Mouse (Mus musculus): ENCODE measurements around the gene Kdm5a.
A peak's percentile ranks its signal among the peaks of the same experiment; 100 is the strongest.

Gene Kdm5a

GRCm38 (mm10) chr6:120442171-120442749 is 78.3 kb downstream of the Kdm5a start:
- DNase-seq: no peak

DNA sequence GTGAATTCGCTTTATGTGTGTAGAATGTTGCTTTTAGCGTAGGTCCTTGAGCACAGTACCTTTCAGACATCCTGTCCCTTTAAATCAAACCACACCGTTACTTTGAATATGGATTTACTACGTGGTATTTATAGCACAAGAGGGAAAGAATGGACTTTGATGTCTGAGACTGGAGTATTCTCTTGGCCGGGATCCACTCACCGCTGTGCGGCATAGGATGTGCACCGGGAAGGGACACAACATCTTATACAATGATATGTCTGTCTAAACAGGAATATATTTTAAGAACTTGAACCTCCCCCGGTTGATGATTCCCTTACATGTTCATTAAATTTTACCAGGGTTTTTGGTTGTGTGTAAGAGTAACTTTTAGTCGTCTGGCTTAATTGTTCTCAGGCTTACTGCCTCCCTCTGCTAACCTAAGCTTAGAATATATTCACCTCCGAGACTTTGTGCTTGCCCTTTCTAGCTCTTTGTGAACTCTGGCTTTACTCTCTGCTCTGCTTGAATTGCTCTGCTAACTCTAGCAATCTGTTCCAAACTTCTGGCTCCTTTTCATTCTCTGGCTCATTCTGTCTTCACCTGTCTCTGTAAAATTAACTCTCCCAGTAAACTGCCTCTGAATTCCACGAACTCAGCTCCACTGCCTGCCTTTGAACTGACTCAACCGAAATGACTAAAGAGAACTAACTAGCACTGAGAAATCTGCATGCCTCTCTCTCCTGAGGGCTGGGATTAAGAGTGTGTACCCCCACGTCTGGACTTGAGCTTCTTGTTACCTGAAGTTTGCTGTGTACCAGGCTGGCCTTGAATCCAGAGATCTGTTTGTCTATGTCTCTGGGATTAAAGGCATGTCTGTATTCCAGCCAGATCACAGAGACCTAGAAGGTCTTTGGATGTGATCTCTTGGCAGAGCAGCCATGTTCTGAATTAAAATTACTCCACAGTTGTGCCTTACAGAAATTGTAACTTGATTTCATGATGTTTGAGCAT is 79.7 kb downstream of the Kdm5a start:
- DNase-seq: no peak

DNA sequence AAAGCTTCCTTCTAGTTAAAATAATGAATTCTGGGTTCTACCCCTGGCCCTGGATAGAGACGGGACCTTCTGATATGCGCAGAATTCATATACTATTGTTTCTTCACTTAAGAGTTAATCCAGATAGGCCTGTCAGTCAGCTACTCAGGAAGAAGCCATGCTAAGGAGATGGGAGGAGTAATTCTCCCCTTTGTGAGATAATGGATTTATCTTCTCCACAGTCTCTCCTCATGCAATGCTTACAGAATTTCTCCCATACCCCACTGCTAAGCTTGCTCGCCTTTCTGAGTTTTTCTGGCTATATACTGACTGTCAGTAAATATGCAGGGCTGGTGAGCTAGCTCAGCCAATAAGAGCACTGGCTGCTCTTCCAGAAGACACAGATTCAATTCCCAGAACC is 86.3 kb downstream of the Kdm5a start:
- no peak for DNase-seq

- DNase-seq: no peak
Observed at GRCm38 (mm10) chr6:120452384-120453102, 88.6 kb downstream of the Kdm5a start.

GRCm38 (mm10) chr6:120453103-120453445 is 89.2 kb downstream of the Kdm5a start:
- DNase-seq: no peak

- DNase-seq: no peak
Observed at GRCm38 (mm10) chr6:120453556-120453955, 89.6 kb downstream of the Kdm5a start.

DNA sequence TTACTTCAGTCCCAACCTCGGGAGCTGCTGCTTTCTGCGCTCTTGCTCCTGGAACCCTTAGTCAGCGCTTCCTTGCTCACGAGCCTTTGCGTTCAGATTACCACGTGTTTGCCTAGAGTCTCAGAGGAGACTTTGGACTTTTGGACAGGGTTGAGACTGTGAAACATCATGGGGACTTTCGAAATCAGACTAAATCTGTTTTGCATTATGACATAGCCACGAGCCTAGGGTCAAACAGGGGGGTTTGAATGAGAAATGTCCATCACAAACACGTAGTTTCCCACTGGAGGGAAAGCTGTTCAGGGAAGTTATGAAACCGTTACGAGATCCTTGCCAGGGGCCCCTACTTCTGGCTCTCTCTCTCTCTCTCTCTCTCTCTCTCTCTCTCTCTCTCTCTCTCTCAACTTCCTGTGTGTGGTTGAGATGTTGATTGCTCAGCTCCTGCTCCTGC is 90.7 kb downstream of the Kdm5a start:
- DNase-seq: no peak

DNA sequence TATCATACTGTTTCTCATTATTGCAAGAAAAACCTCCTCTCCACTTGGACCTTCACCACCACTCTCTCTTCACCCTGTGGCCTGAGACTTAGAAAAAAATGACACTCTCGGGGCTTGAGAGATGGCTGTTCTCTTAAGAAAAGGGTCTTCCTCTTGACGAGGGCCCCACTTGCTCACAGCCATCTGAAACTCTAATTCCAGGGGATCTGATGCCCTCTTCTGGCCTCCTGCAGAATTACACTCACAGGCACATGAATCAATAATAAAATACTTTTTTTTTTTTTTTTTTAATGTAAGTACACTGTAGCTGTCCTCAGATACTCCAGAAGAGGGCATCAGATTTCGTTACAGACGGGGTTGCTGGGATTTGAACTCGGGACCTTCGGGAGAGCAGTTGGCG is 93.2 kb downstream of the Kdm5a start:
- DNase-seq: no peak

- no peak for DNase-seq
Observed at GRCm38 (mm10) chr6:120457751-120458150, 93.8 kb downstream of the Kdm5a start.

DNA sequence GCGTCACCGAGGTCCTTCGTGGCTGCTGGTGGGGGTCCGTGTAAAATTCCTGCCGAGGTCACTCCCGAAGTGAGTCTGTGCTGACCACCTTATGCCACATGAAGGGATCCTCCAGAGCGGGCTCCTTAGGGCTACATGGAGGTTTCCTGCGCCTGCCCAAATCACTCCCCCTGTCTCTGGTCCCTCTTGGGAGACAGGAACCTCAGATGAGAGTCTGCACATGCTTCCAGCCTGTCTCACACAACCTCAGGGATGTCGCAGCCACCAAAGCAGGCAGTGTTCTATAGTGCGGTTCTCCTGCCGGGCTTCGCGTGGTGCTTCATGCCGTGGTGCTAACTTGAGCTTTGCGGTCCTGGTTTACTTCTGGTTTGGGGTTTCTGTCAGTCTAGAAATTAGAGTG is 97.3 kb downstream of the Kdm5a start:
- no peak for DNase-seq

GRCm38 (mm10) chr6:120462251-120462650 is 98.3 kb downstream of the Kdm5a start:
- no peak for DNase-seq

DNA sequence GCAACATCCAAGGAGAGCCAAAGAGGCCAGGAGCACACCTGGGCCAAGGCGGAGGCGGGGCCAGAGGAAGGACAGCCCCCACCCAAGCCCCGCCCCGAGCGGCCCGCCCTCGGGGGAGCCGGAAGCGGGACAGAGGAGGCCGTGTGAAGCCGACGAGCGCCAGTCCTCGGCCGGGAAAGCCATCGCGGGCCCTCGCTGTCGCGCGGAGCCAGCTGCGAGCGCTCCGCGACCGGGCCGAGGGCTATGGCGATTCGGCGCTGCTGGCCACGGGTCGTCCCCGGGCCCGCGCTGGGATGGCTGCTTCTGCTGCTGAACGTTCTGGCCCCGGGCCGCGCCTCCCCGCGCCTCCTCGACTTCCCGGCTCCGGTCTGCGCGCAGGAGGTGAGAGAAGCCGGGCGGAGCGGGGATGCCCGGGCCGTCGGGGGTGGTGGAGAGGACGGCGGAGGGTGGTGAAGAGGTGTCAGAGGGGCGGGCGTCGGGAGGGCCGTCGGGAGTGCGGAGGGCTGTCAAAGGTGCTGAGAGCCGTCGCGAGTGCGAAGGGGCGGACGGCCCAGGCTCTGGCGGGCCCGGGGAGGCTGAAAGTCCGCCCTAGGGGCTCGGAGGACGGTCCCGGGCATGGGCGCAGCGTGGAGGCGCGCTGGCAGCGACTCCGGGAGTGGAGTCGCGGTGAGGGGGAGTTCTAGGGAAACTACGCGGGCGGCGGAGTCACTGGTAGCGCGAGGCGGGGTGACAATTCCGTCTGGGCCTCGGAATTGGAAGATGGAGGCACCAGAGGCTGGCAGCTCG is 99.4 kb downstream of the Kdm5a start, which contains the start of gene Il17ra:
TSS of gene Il17ra (plus strand) at position 162 of the 786 bp plus-strand sequence.
- peak; percentile 66 for DNase-seq

GRCm38 (mm10) chr6:120463884-120464283 is 100.0 kb downstream of the Kdm5a start:
- DNase-seq: no peak

DNA sequence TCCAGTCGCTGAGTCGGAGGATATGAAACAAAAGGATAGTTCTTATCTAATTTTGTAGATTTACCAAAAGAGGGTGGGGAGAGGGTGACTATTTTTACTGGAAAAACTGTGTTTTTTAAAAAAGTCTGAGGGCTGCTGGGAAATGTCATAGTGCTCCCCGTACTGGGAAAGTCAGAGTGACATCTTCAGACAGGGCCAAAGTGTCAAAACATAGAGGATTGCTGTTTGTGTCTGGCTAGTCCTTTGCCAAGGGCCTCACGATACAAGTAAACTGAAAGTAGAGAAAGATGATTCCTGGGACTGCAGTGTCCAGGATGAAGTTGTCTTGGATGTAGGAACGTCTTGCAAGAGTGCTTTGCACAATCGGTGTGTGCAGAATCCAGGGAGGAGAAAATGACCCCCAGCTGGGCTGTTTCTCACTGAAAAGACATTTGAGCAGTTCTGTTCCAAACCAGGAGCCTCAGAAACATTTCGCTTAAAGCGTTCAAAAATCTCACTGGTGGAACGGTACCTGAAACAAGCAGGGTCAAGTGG is 100.5 kb downstream of the Kdm5a start:
- no peak for DNase-seq

DNA sequence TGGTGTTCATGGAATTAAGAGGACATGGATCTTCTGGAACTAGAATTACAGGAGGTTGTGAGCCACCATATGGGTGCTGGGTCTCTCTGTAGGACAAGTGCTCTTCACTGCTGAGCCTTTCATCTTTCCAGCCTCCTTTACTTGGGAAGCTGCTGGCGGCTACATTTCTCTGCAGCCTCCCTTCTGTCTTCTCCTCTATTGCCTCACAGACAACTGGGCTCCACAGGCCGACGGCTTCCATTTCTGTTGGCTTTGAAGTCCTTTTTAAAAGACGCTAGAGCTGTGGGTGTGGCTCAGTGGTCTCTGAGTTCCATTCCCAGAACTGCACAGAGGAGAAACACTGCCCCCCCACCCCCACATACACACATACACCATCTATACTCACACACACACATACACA is 101.5 kb downstream of the Kdm5a start:
- no peak for DNase-seq

DNA sequence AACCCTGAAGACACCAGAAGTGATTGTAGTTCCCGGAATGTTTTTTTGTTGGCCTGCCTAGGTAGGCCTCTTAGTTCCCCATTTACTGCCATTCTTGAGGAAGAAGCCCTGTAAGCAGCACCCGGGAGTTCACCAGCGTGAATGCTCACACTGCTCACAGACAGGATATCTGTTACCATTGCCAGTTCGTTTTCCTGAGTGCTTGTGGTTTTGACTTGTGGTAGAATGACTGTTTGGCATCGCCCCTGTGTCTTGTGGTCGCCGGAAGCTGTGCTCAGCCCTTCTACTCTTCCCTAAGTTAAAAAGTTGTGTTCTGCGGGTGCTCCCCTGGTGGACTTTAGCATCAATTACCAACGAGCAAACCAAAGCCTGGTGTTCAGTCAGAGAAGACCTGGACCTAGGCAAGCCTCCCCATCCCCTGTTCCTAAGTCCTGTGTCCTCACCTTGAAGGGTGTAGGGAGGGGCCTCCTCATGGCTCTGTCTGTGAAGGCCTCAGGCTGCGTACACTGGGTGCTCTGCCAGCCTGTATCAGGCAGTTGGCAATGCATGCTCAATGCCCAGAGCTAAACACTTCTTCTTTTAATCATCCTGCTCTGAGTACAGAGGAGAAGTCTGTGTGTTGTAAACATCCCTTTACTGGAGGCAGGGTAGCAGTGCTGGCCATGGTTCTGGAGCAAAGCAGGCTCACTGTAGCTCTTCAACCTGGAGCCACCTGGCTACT is 102.8 kb downstream of the Kdm5a start:
- no peak for DNase-seq

DNA sequence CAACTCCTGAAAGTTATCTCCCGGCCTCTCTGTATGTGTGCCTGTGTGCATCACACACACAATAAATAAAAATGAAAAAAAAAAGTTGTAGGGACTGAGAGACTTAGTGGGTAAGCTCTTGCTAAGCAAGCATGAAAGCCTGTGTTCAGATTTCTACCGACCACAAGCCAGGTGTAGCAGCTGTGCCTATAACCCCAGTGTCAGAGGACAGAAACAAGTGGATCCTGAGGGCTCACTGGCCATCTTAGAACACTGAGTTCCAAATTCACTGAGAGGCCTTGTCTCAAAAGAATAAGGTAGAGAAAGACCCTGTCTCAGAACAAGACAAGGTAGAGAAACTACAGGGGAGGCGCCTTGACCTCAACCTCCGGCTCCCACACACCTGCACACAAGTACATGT is 104.3 kb downstream of the Kdm5a start:
- DNase-seq: no peak

DNA sequence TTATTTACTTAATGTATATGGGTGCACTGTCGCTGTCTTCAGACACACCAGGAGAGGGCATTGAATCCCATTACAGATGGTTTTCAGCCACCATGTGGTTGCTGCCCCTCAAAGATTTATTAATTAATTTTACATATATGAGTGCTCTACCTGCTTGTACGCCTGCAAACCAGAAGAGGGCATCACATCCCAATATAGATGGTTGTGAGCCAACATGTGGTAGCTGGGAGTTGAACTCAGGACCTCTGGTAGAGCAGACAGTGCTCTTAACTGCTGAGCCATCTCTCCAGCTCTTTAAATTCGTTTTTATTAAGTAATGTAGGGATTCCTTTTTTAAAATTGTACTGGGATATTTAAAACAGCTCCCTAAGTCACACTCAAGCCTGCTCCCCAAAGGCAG is 105.3 kb downstream of the Kdm5a start:
- no peak for DNase-seq

DNA sequence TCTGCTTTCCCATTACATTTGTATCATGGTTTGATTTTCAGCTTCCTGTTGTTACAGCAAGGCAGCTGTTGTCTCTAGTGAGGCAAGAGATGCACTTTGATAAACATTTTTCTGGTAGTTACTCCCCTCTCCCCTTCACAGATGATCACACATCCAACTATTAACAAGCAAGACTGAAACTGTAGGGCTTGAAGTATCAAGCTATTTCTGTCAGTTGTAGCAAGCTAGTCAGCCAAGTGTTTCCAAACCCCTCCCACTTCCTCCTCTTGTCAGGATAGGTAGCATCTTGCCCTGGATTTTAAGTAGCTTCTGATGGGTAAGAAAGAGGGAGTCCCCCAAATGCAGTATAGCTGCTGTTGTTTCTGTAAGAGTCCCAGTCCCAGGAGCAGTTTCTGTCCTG is 105.8 kb downstream of the Kdm5a start:
- DNase-seq: no peak

- DNase-seq: no peak
Observed at GRCm38 (mm10) chr6:120470666-120471065, 106.7 kb downstream of the Kdm5a start.

GRCm38 (mm10) chr6:120471991-120472441 is 108.1 kb downstream of the Kdm5a start:
- DNase-seq: no peak
